Mouse (Mus musculus) layer of hippocampus, adult 11-12 months (tissue): ENCODE measurements around the gene C8g.

Experiments used
- DNase-seq: peaks from one replicate; pipeline ENCODE4 v3.0.0; 2022; ENCODE audit warnings: low spot score

The C8g gene

DNA sequence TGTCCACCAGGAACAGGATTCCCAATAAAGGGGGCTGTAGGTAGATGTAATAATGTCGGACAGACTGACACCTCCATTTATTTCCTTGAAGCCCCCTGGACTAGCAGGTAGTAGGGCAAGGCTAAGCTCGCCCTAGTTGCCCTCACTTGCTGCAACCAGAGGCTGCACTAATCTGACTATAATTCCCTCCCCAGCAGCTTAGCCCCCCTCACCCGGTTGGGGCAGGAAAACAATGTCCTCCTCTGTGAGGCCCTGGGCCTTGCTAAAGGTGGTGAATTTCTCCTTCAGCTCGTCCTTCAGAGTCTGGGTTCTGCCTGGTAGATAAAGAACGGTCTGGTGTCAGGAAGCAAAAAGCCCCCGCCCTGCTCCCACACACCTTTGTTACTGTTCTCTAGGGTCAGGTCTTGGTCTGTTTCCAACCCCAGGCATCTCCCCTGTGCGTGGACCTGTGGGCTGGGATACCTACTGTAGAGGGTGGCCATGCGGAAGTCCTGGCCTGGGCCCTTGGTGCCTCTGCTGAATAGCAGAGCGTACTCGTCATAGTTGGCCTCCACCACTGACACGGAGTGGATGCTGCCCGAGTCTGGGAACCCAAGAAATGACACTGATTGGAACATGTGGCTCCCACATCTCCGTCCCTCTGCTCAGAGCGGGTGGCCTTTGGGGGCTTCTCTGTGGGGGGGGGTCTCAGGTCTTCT lies 33.8 kb downstream of the C8g start:
- DNase-seq = no peak

DNA sequence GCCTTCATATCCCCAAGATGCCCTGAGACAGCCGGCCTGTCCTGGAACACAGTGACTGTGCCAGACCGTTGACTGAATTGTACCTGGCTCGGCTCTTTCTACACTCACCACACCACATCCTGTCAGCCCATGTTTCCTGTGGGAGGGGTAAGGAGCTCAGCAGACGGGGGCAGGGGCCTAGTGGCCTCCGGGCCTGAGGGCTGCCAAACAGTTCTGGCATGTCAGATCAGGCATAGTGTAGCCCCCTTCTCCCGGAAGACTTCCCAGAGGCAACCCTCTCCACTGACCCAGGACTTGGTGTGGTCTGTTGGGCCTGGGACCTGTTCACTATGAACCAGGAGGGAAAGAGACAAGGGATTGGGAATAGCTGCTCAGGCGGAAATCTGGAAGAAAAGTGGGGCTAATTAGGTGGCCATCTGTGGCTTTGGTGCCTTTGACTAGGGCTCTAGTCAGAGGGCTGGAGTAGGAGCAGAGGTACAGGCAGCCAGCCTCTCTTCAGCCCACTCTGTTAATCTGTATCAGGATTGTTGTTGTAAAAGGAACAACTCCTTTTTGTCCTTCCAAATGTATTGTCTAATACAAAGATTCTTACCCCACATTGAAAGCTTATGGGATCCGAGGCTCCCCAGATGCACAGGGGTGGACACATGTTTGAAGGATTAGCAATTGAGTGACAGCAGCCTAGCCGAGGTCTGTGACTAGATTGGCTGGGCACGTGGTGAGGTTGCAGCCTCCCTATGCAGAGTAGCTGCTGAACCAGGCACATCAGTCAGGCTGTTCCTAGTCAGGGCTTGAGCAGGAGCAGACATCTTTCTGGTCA lies 35.5 kb downstream of the C8g start:
- DNase-seq = no peak

DNA sequence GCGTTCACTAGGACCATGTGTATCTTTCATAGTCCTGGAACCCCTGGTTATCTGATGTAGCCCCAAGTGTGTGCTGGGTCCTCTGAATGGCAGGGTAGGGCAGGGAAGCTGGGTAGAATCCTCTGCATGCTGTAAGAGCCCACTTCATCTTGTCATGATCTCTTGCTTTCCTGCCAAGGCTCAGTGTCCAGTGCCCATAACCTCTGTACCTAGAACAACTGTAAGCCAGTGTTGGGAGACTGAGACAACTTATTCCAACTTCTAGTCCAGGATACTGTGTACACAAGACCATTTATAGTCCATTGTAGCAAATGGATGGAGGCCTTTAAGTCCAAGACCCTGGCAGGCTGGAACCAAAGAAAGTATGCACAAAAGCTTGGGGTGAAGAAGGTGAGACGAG lies 36.3 kb downstream of the C8g start:
- no peak for DNase-seq

DNA sequence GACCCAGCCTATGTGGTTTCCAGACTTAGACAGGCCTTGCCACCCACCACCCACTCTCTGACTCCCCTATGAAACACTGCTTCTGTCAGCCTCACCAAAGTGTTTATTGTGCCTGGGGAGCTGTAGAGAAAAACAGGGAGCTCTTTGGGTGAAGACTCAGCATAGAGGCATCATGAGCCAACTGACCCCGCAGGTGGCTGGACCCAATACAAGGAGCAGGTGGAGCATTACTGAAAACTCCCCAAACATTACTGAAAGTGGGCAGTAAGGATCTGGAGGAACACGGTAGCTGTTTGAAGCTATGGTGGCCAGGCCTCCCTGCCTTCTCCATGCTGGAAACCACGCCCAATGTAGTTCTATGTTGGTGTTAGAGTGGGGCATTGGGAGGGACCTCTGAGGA lies 37.9 kb downstream of the C8g start:
- DNase-seq = no peak

DNA sequence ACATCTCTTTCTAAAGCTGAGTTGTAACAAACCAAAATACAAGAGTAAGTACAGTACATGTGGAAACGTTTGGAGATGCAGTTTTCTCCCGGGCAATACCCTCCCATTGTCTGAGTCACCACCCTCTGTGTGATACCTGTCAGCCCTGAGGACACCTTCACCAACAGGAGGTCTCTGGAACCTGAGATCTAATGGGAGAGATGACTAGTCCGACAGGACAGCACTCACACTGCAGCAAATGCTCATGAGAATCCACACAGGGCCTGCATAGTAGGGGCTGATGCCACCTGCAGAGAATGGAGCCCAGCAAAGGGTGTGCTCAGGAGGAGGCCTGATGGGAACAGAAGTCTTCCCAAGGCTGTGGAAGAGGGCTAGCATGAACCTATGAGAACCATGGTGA lies 40.1 kb downstream of the C8g start:
- DNase-seq = no peak

DNA sequence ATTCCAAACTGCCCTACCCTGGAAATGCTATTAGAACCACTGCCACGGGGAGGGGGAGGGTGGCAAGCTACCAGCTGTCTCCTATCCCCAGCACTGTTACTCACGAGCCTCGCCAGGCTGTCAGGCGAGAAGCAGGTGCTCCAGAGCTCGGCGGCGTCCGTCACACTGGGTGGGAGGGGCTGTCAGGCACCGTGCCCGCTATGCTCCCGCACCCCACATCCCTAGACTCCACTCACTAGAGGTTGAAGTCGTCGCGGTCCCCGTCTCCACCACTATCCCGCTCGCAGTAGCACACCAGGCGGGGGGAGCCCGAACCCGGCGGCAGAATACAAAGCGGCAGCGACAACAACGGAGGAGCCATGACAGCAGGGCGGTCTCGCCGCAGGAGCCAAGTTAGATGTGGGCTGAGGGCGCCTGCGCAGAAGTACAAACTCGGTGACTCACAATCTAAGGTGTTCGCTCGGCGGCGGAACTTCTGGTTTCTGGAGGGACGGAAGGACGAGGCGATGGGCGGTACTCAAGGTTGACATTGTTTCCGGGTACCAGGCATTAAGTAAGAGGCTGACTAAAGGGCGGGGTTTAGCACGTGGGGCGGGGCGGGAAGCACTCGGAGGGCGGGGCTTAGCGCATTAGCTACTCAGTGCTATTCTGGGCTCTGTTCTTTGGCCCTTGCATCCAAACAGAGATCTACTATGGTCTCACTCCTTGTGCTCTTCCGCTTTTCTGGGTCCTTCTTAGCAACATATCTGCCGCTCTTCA lies 40.8 kb downstream of the C8g start, which contains the start of gene Paxx:
Paxx (minus strand) TSS at position 544 of the 759 bp plus-strand sequence.
- DNase-seq = peak; percentile 95

DNA sequence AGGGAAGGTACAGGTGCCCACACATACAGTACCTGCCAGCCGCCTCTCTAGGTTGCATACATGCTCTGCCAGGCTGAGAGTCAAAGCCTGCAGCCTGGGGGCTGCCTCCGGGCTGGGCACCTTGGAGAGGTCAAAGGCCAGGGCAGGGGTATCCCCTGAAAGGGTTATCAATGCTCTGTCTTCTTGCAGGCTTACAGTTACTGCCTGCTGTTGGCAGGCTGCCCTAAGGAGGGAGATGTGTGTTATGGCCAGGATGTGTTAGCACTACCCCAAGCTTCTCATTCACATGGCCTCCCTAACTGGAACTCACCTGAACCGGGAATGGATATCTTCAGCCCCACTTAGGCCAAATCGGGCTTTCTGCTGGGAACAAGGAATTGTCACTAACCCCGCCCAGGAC lies 41.4 kb downstream of the C8g start:
- DNase-seq = no peak

DNA sequence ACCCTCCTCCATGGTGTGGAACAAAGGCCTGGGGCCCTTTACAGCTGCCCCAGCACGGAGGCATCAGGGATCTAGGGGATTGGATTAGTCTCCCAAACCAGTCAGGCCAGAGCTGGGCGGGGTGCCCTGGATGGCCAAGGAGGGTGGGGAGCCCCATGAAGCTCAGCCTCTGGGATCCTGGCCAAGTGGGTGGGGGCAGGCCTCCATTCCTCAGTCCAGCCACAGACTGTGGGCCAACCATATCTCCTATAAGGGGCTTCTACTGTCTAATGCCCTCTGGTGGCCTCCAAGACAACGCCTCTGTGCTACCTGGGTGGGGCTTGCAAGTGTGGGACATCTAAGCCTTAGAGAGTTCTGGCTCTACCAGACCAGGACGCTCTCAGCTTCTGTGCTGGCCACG lies 42.6 kb downstream of the C8g start:
- peak; percentile 55 for DNase-seq

DNA sequence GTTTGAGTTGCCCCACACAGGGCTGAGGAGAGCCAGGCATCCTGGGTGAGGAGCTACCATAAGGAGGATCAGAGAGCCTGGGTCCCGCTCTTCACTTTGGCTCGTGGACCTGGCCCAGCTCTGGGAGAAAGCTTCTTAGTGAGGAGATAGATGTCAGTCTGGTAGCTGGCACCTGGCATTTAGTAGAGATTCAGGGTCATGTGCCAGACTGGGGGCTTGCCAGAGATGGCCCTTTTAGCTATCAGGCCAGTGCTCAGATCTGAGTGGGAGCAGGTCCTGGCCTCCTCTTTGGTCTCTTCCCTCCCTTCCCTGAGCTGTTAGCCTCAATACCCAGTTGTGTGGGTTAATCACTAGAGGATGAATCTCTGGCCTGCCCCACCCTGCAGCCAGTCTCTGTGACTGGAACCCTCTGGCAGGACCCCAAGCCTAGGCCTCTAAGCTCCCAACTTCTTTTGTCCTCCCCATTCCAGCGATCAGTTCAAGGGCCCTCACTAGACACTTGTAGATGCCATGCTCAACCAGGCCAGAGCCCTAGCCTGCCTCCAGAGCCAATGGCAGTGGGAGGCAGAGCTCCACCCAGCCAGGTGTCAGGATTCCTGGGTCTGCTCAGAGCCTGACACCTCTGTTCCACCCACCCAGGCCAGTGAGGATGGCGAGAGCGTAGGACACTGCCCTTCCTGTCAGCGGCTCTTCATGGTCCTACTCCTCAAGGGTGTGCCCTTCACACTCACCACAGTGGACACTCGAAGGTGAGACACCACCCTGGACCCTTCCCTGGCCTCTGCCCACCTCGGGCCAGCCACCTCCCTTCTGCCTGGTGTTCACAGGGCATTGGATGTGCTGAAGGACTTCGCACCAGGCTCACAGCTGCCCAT lies 44.3 kb downstream of the C8g start:
- DNase-seq = no peak

DNA sequence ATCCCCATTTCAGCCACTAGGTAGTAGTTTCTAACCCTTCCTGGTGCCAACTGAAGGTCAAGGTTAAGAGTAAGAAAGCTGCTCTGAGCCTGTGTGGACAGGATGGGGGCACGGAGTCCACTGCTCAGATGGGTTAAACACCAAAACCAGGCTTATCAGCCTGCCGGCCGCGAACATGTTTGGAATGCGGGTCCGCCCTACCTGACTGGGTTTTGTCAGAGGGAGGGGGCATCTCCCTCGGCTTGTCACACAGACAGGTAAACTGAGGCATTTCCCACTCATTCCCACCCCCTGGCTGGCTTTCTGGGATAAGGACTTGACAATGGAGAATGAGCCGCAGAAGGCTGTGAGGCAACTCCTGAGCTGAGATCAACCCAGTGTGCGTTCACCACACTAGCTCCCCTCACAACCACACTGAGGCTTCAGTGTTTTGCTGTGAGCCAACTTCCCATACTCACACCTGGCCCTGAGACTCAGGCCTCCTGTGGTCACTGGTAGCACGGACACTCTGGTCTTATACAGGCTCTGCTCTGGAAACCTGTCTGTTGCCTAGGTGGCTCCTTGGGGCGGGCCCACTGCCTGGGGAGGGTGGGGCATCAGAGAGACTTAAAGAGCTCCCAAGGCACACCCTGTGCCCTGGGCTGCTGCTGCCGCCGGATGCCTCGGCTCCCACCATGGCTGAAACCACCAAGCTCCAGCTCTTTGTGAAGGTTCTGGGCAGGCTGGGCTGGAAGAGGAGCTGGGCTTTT lies 45.1 kb downstream of the C8g start, which contains the start of gene Clic3:
Clic3 (plus strand) TSS at position 634 of the 749 bp plus-strand sequence.
- no peak for DNase-seq

DNA sequence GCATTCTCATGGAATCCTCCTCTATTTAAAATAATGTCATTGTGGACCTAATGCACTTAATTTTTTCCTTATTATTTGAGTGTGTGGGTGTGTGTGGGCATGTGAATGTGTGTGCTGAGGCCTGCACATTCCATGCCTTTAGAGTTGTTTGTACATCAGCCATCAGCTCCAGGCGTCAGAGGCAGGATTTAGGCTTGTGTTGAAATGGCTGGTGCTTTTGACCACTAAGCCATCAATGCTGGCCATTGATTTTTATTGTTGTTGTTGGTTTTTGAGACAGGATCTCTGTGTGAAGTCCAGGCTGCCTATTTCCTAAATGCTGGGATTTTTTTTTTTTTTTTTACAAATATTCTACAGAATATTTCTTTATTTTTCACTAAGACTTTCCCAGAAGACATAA lies 48.6 kb downstream of the C8g start:
- no peak for DNase-seq

DNA sequence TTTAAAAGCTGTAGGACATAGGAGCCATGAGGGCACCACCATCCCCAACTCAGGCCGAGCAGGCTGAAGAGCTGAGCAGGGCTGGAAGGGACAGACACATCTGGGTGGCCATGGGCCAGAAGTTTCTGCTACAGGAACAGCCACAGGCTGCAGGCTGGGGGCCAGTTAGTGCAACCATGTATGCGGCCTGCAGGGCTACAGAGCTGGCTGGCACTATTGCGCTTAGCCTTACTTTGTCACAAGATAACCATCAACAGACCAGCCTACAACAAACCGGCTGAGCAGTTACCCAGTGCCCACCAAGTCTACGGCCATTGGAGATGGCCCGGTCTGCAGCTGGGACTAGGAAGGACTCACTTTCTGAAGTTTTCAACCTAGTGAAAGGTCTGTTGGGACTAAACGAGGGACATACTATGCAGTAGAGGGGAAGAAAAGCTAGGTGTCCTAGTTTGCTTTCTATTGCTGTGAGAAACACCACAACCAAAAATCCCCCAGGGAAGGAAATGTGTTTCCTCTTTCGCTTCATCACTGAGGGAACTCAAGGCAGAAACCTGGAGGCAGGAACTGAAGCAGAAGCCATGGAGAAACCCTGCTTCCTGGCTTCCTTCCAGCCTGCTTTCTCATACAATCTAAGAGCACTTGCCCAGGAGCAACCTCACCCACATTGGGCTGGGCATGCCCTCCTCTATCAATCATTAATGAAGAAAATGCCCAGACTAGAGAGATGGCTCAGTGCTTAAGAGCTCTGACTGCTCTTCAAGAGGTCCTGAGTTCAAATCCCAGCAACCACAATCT lies 50.5 kb downstream of the C8g start:
- no peak for DNase-seq
